Mouse (Mus musculus) kidney, embryonic 16.5 days (tissue): ENCODE results near the gene Brca2. TPM values are rescaled to one million over a fixed set of nuclear protein-coding genes. Genes with fewer than 3 reads are reported as not detected.

Experiments
- ATAC-seq: fragments of 200-750 bp; cut with Nextera tagmentation; 2 replicates; pipeline ENCODE4 v1.8.0; 2017; ENCODE audit warnings: moderate TSS enrichment; ENCODE audit not compliant: low FRiP score, low TSS enrichment
- H3K27ac ChIP-seq: fragments of 300-500 bp; sonication (generic); 2 replicates; pipeline ENCODE4 v1.5.1; 2014; ENCODE audit warnings: low read length
- H3K27me3 ChIP-seq: fragments of 300-500 bp; sonication (generic); 2 replicates; pipeline ENCODE4 v1.6.1; 2014; ENCODE audit warnings: low read length, control low read depth, mixed read lengths; ENCODE audit not compliant: insufficient read depth
- H3K36me3 ChIP-seq: fragments of 300-500 bp; sonication (generic); 2 replicates; pipeline ENCODE4 v1.6.1; 2014; ENCODE audit warnings: low read length, control low read depth, mixed read lengths; ENCODE audit not compliant: insufficient read depth
- H3K4me1 ChIP-seq: fragments of 300-500 bp; sonication (generic); 2 replicates; pipeline ENCODE4 v1.6.1; 2014; ENCODE audit warnings: low read length, control low read depth, mixed read lengths; ENCODE audit not compliant: insufficient read depth
- H3K4me2 ChIP-seq: fragments of 300-500 bp; sonication (generic); replicated peaks from 2 replicates; pipeline ENCODE4 v1.6.1; 2014; ENCODE audit warnings: low read depth, low read length
- H3K4me3 ChIP-seq: fragments of 300-500 bp; sonication (generic); 2 replicates; pipeline ENCODE4 v1.5.1; 2014; ENCODE audit warnings: mild to moderate bottlenecking, low read length
- H3K9ac ChIP-seq: fragments of 300-500 bp; sonication (generic); replicated peaks from 2 replicates; pipeline ENCODE4 v1.6.1; 2014; ENCODE audit warnings: low read length
- H3K9me3 ChIP-seq: fragments of 300-500 bp; sonication (generic); 2 replicates; pipeline ENCODE4 v1.6.1; 2016; ENCODE audit warnings: low read length, control low read depth
- WGBS: fragments of 180-500 bp; shearing (Covaris S2); extraction: QIAGEN DNeasy Blood & Tissue Kit; methylation state at CpG from one replicate; pipeline ENCODE4 v1.1.7; 2014; 5-methylcytosine and 5-hydroxymethylcytosine counted together
- polyA plus RNA-seq: library from polyadenylated mRNA; unstranded; fragments of >200 nt; fragmentation: Nextera tagmentation; extraction: Ambion mirVana; gene quantifications from 2 replicates; pipeline ENCODE4 v1.2.1, GENCODE M21; 2015

Gene Brca2
- polyA plus RNA-seq, 1 experiment from 2014 or later: 22.3 TPM

DNA sequence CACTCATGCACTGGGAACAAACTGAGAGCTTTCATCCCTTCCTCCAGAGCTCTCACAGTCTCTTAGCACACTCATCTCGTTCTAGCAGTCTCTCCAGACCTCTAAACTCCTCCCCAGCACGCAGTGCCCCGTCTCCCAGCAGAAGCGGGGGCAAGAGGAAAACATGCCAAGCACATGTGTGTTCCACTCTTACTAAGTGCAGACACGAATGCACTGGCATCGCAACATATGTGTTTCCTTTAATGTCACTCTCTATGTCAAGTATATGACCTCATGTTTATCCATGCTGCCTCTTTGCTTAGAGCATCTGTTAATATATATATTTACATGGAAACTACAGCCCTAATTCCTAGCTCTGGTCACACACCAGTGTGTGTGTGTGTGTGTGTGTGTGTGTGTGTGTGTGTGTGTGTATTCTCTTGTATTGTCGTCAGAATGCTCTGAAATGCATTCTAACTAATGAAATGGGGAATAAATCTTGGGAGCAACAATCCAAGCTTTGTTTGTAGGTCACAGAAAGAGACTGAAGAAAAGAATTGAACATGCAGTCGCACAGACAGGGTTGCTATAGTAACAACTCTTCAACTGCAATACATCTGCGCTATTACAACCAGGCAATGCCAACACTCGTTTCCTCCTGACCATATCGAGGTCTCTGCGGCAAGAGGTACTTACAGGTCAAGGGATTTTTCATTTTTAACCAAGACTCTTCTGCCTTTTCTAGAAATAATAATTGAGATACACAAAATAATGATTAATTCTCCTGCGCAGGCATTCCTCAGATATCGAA, 79.2 kb downstream of the Brca2 start:
- 82% methylated on average over 14 of the region's 14 CpGs for WGBS
- no peak for ATAC-seq

DNA sequence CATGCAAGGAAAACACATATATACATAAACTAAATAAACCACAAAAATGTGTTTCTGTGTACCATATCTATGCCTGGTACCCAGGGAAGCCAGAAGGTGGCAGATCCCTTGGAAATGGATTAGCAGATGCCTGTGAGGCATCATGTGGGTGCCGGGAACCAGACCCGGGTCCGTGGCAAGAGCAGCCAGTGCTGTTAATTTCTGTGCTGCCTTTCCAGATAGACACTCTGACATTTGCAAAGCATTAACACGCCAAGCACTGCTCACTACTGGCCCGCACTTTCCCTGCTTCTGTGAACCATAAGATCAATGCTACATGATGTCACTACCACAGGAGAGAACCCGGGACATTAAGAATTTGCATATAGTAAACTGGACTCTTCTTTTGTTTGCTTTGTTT, 83.7 kb downstream of the Brca2 start:
- Histone ChIP-seq H3K9me3 (no peaks in the 10 kb centered on the region), H3K4me1 (no peaks in the 10 kb centered on the region), H3K4me2 (no peak overlapping the region), H3K9ac (no peak overlapping the region), H3K36me3 (no peaks in the 10 kb centered on the region), H3K4me3 (no peak overlapping the region), H3K27ac (no peak overlapping the region), H3K27me3 (no peaks in the 10 kb centered on the region)
- no peak for ATAC-seq
- whole genome bisulfite sequencing: 98% methylated on average over 6 of the region's 6 CpGs

More for the DNA sequence above, 79.2 kb downstream of the Brca2 start:
- Histone ChIP-seq H3K36me3 (no peaks in the 10 kb centered on the region), H3K4me2 (no peak overlapping the region), H3K27ac (no peak overlapping the region), H3K4me1 (peaks cover 16% of the 10 kb centered on the region), H3K27me3 (no peaks in the 10 kb centered on the region), H3K4me3 (no peak overlapping the region), H3K9ac (no peak overlapping the region), H3K9me3 (no peaks in the 10 kb centered on the region)

GRCm38 (mm10) chr5:150607631-150608030, 85.2 kb downstream of the Brca2 start:
- ATAC-seq: no peak
- no peak overlapping the region for H3K4me3 ChIP-seq
- H3K36me3 ChIP-seq: no peaks in the 10 kb centered on the region
- WGBS: 84% methylated on average over 8 of the region's 8 CpGs
- H3K9me3 ChIP-seq: no peaks in the 10 kb centered on the region
- H3K27me3 ChIP-seq: no peaks in the 10 kb centered on the region
- no peak overlapping the region for H3K27ac ChIP-seq
- H3K9ac ChIP-seq: no peak overlapping the region
- no peaks in the 10 kb centered on the region; the same call in 1 of the 2 replicates for H3K4me1 ChIP-seq
- H3K4me2 ChIP-seq: no peak overlapping the region

DNA sequence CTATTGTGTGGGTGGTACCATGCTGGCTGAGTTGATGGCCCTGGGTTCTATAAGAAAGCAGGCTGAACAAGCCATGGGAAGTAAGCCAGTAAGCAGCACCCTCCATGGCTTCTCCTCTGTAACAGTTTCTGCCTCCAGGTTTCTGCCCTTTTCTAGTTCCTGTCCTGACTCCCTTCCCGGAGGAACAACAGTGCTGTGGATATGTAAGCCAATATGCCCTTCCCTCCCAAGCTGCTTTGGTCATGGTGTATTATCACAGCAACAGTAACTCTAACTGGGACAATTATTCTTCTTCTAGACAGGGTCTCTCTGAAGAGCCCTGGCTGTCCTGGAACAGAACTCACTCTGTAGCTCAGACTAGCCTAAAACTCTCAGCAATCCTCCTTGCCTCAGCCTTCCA, 88.7 kb downstream of the Brca2 start:
- Histone ChIP-seq H3K4me2 (no peak overlapping the region), H3K9me3 (no peaks in the 10 kb centered on the region), H3K4me1 (no peaks in the 10 kb centered on the region; the same call in 1 of the 2 replicates), H3K4me3 (no peak overlapping the region), H3K27me3 (no peaks in the 10 kb centered on the region), H3K36me3 (no peaks in the 10 kb centered on the region), H3K27ac (no peak overlapping the region), H3K9ac (no peak overlapping the region)
- ATAC-seq: peak; percentile 51; the same call in 1 of the 2 replicates
- WGBS: 33% methylated on average over 1 of the region's 1 CpGs

GRCm38 (mm10) chr5:150611697-150612096, 89.3 kb downstream of the Brca2 start:
- Histone ChIP-seq H3K9me3 (no peaks in the 10 kb centered on the region), H3K4me1 (no peaks in the 10 kb centered on the region; the same call in 1 of the 2 replicates), H3K4me2 (no peak overlapping the region), H3K9ac (no peak overlapping the region), H3K27ac (no peak overlapping the region), H3K36me3 (no peaks in the 10 kb centered on the region), H3K4me3 (no peak overlapping the region), H3K27me3 (no peaks in the 10 kb centered on the region)
- WGBS: 50% methylated on average over 12 of the region's 12 CpGs
- ATAC-seq: peak; percentile 71

DNA sequence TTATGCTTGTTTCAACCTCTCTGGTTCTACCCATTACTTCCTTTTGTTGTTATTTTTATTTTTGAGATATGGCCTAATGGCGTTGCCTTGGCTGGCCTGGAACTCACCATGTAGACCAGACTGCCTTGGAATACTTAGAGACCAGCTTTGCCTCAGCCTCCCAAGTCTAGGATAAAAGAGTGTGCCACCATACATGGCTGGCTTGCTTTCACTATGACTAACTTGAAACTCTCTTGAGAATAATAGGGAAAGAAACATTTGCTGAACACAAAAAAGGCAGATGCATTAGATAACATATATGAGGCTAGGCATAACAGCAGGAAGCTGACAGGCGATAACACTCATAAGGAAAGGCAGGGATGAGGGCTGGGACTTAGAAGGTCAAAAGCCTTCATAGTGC, 91.6 kb downstream of the Brca2 start:
- no peak overlapping the region for H3K27ac ChIP-seq
- H3K36me3 ChIP-seq: no peaks in the 10 kb centered on the region
- no peak overlapping the region for H3K4me3 ChIP-seq
- WGBS: 79% methylated on average over 2 of the region's 2 CpGs
- H3K4me2 ChIP-seq: no peak overlapping the region
- ATAC-seq: no peak
- no peaks in the 10 kb centered on the region for H3K27me3 ChIP-seq
- no peak overlapping the region for H3K9ac ChIP-seq
- H3K9me3 ChIP-seq: no peaks in the 10 kb centered on the region
- H3K4me1 ChIP-seq: peaks cover 7% of the 10 kb centered on the region

DNA sequence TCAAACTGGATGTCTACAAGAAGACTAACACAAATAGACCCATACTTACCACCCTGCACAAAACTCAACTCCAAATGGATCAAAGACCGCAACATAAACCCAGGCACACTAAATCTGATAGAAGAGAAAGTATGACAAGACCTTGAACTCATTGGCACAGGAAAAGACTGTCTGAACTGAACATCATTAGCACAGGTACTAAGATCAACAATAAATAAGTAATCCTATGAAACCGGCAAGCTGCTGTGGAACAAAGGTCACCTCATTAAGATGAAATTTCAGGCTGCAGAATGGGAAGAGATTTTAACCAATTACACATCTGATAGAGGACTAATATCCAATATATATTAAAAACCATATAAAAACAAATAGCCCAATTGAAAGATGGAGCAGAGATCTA, 93.8 kb downstream of the Brca2 start:
- no peak overlapping the region for H3K27ac ChIP-seq
- H3K36me3 ChIP-seq: no peaks in the 10 kb centered on the region
- peaks cover 12% of the 10 kb centered on the region for H3K4me1 ChIP-seq
- no peaks in the 10 kb centered on the region for H3K27me3 ChIP-seq
- H3K4me3 ChIP-seq: no peak overlapping the region
- no peak for ATAC-seq
- no peak overlapping the region for H3K9ac ChIP-seq
- H3K9me3 ChIP-seq: no peaks in the 10 kb centered on the region
- H3K4me2 ChIP-seq: no peak overlapping the region
- WGBS: 91% methylated on average over 2 of the region's 2 CpGs

DNA sequence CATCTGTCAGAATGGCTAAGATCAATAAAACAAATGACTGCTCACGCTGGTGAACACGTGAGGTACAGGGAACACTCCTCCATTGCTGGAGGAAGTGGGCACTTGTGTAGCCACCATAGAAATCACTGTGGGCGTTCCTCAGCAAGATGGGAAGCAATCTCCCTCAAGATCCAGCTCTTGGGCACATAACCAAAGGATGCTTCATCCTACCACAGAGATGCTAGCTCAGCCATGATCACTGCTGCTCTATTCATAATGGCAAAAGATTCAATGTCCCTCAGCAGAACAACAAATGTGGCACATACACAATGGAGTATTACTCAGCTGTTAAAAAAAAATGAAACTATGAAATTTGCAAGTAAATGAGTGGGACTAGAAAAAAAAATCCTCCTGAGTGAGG, 94.3 kb downstream of the Brca2 start:
- 74% methylated on average over 3 of the region's 3 CpGs for WGBS
- Histone ChIP-seq H3K27ac (no peak overlapping the region), H3K4me2 (no peak overlapping the region), H3K27me3 (no peaks in the 10 kb centered on the region), H3K36me3 (no peaks in the 10 kb centered on the region), H3K4me1 (peaks cover 12% of the 10 kb centered on the region), H3K9me3 (no peaks in the 10 kb centered on the region), H3K9ac (no peak overlapping the region), H3K4me3 (no peak overlapping the region)
- ATAC-seq: no peak

GRCm38 (mm10) chr5:150618599-150619355, 96.3 kb downstream of the Brca2 start:
- peak overlapping the region; percentile 52 for H3K27ac ChIP-seq
- no peak overlapping the region for H3K9ac ChIP-seq
- 52% methylated on average over 10 of the region's 10 CpGs for WGBS
- H3K4me3 ChIP-seq: no peak overlapping the region
- peak; percentile 91 for ATAC-seq
- H3K4me1 ChIP-seq: peaks cover 12% of the 10 kb centered on the region
- no peaks in the 10 kb centered on the region for H3K27me3 ChIP-seq
- no peaks in the 10 kb centered on the region for H3K9me3 ChIP-seq
- H3K36me3 ChIP-seq: no peaks in the 10 kb centered on the region
- no peak overlapping the region for H3K4me2 ChIP-seq
